In the genomic region with DNA sequence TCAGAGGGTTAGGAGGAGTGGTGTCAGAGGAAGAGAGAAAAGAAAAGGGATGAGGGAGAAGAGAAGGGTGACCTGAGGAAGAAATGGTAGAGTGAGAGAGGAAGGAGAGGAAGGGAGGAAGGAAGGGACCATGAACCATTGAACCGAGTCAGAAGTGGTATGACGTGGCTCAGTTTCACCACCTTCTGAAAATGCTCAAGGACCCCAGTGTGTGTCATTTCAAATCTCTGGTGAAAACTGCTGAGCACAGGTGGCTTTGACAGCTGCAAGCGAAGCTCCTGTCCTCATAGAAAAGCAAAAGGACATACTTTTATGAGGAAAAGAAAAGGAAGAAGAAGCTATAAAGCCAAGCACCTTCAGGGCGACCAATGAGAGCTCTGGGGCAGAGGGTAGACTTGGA, we compare ENCODE assay signal across 33 mouse cellular contexts.
"Had no signal": no experiment of that assay in that cellular context is flagged by ENCODE, and none has a peak within 500 bp of the region (broad histone marks: within the 10 kb centered on the region; RNA-seq: fewer than 3 reads in every experiment).

No protein-coding gene starts in this region.

- H3K4me2 ChIP-seq: heart, embryonic 11.5 days; heart, embryonic 12.5 days; heart, embryonic 13.5 days; heart, embryonic 15.5 days; hindbrain, embryonic 12.5 days; hindbrain, embryonic 13.5 days; hindbrain, embryonic 14.5 days; hindbrain, embryonic 15.5 days; intestine, embryonic 15.5 days; kidney, embryonic 15.5 days had no signal

- H3K4me3 ChIP-seq: heart, embryonic 12.5 days; heart, embryonic 13.5 days; heart, embryonic 15.5 days; hindbrain, embryonic 10.5 days; hindbrain, embryonic 12.5 days; hindbrain, embryonic 13.5 days; hindbrain, embryonic 15.5 days; intestine, embryonic 15.5 days; kidney, embryonic 15.5 days; layer of hippocampus, adult 2 months; left cerebral cortex, adult 2 months had no signal

- H3K9ac ChIP-seq: heart, embryonic 12.5 days; heart, embryonic 13.5 days; heart, embryonic 15.5 days; hindbrain, embryonic 12.5 days; hindbrain, embryonic 13.5 days; hindbrain, embryonic 14.5 days; hindbrain, embryonic 15.5 days; intestine, embryonic 15.5 days; kidney, embryonic 15.5 days had no signal

- ATAC-seq: hindbrain, embryonic 16.5 days; hindbrain, postnatal 0 days; inflammation-experienced regulatory T-cells, adult 6 months; intestine, embryonic 15.5 days; intestine, embryonic 16.5 days had no signal

- H3K9me3 ChIP-seq: heart, embryonic 12.5 days; heart, embryonic 13.5 days; heart, embryonic 15.5 days; hindbrain, embryonic 10.5 days; hindbrain, embryonic 12.5 days; hindbrain, embryonic 13.5 days; hindbrain, embryonic 15.5 days; intestine, embryonic 15.5 days; kidney, embryonic 15.5 days had no signal

- H3K4me1 ChIP-seq: heart, embryonic 12.5 days; heart, embryonic 13.5 days; heart, embryonic 15.5 days; hindbrain, embryonic 10.5 days; hindbrain, embryonic 12.5 days; hindbrain, embryonic 13.5 days; hindbrain, embryonic 15.5 days; intestine, embryonic 15.5 days; kidney, embryonic 15.5 days had no signal

- DNase-seq: heart, postnatal 10 days; heart, postnatal 14 days; heart, postnatal 4 days; kidney, adult 11 months; kidney, adult 18-20 months; kidney, adult 2 months; kidney, adult 8-10 months; kidney, adult 9 months; kidney, postnatal 10 days; kidney, postnatal 14 days; kidney, postnatal 25 days; kidney, postnatal 36 days; kidney, postnatal 4 days; layer of hippocampus, adult 9-11 months; layer of hippocampus, postnatal 36 days had no signal

- H3K27me3 ChIP-seq: heart, embryonic 12.5 days; heart, embryonic 13.5 days; heart, embryonic 15.5 days; hindbrain, embryonic 12.5 days; hindbrain, embryonic 13.5 days; hindbrain, embryonic 15.5 days; intestine, embryonic 15.5 days; kidney, embryonic 15.5 days had no signal

- H3K36me3 ChIP-seq: heart, embryonic 12.5 days; heart, embryonic 13.5 days; heart, embryonic 15.5 days; hindbrain, embryonic 10.5 days; hindbrain, embryonic 12.5 days; hindbrain, embryonic 13.5 days; hindbrain, embryonic 15.5 days; intestine, embryonic 15.5 days; kidney, embryonic 15.5 days had no signal

- H3K27ac ChIP-seq: heart, embryonic 13.5 days; heart, embryonic 15.5 days; hindbrain, embryonic 10.5 days; hindbrain, embryonic 12.5 days; hindbrain, embryonic 13.5 days; hindbrain, embryonic 14.5 days; hindbrain, embryonic 15.5 days; hindbrain, postnatal 0 days; intestine, embryonic 15.5 days; kidney, embryonic 15.5 days; kidney, postnatal 0 days; layer of hippocampus, adult 2 months; left cerebral cortex, adult 2 months had no signal
